Mouse (Mus musculus): ENCODE data around the gene Foxl2. TPM values are rescaled to one million over a fixed set of nuclear protein-coding genes. Genes with fewer than 3 reads are reported as not detected.

Foxl2 gene
- not detected in 2 replicates for polyA plus RNA-seq (2012; rRNA removed)

- Histone ChIP-seq H3K4me3 (ENCODE audit: control insufficient read depth, low read depth, low read length) (peak within 1 kb of the TSS; percentile 17), H3K27me3 (ENCODE audit: control insufficient read depth, insufficient read depth, low read length) (peaks cover 14% of the 10 kb centered on the region), H3K27ac (ENCODE audit: control insufficient read depth, insufficient read depth, low read depth, low read length) (no peak within 1 kb of the TSS), H3K36me3 (ENCODE audit: control insufficient read depth, insufficient read depth, low read length) (no peaks in the 10 kb centered on the region), H3K4me1 (ENCODE audit: control insufficient read depth, insufficient read depth, low read length) (peaks cover 26% of the 10 kb centered on the region)
- TF ChIP-seq POLR2A (IDR thresholded peaks at IDR 0.05; ENCODE audit: control insufficient read depth, low read depth, low read length) (no peak), CTCF (IDR thresholded peaks at IDR 0.05; ENCODE audit: control insufficient read depth, insufficient read depth, insufficient replicate concordance, low read depth, low read length) (no peak)
These were observed at the start of gene Foxl2 for GRCm38 (mm10) chr9:98955103-98955715. Foxl2 (plus strand) TSS chr9:98955288.

- Histone ChIP-seq H3K27ac (ENCODE audit: control insufficient read depth, insufficient read depth, low read depth, low read length) (no peak overlapping the region), H3K27me3 (ENCODE audit: control insufficient read depth, insufficient read depth, low read length) (no peaks in the 10 kb centered on the region), H3K4me3 (ENCODE audit: control insufficient read depth, low read depth, low read length) (no peak overlapping the region), H3K36me3 (ENCODE audit: control insufficient read depth, insufficient read depth, low read length) (no peaks in the 10 kb centered on the region), H3K4me1 (ENCODE audit: control insufficient read depth, insufficient read depth, low read length) (peaks cover 2% of the 10 kb centered on the region; the same call in 1 of the 2 replicates)
- TF ChIP-seq CTCF (IDR thresholded peaks at IDR 0.05; ENCODE audit: control insufficient read depth, insufficient read depth, insufficient replicate concordance, low read depth, low read length): no peak
- no peak for TF ChIP-seq POLR2A (IDR thresholded peaks at IDR 0.05; ENCODE audit: control insufficient read depth, low read depth, low read length)
These were observed 34.2 kb upstream of the Foxl2 start for GRCm38 (mm10) chr9:98920629-98921523.

GRCm38 (mm10) chr9:98923119-98923518, 32.0 kb upstream of the Foxl2 start:
- Histone ChIP-seq H3K4me1 (ENCODE audit: control insufficient read depth, insufficient read depth, low read length) (peaks cover 2% of the 10 kb centered on the region; the same call in 1 of the 2 replicates), H3K36me3 (ENCODE audit: control insufficient read depth, insufficient read depth, low read length) (no peaks in the 10 kb centered on the region), H3K4me3 (ENCODE audit: control insufficient read depth, low read depth, low read length) (no peak overlapping the region), H3K27me3 (ENCODE audit: control insufficient read depth, insufficient read depth, low read length) (no peaks in the 10 kb centered on the region), H3K27ac (ENCODE audit: control insufficient read depth, insufficient read depth, low read depth, low read length) (no peak overlapping the region)
- TF ChIP-seq POLR2A (IDR thresholded peaks at IDR 0.05; ENCODE audit: control insufficient read depth, low read depth, low read length) (no peak), CTCF (IDR thresholded peaks at IDR 0.05; ENCODE audit: control insufficient read depth, insufficient read depth, insufficient replicate concordance, low read depth, low read length) (no peak)

GRCm38 (mm10) chr9:98924183-98924582, 30.9 kb upstream of the Foxl2 start:
- H3K4me3 ChIP-seq (ENCODE audit: control insufficient read depth, low read depth, low read length): no peak overlapping the region

GRCm38 (mm10) chr9:98929496-98929895, 25.6 kb upstream of the Foxl2 start:
- Histone ChIP-seq H3K4me3 (ENCODE audit: control insufficient read depth, low read depth, low read length) (no peak overlapping the region), H3K27me3 (ENCODE audit: control insufficient read depth, insufficient read depth, low read length) (no peaks in the 10 kb centered on the region), H3K4me1 (ENCODE audit: control insufficient read depth, insufficient read depth, low read length) (no peaks in the 10 kb centered on the region; the same call in 1 of the 2 replicates), H3K27ac (ENCODE audit: control insufficient read depth, insufficient read depth, low read depth, low read length) (no peak overlapping the region), H3K36me3 (ENCODE audit: control insufficient read depth, insufficient read depth, low read length) (no peaks in the 10 kb centered on the region)
- peak; percentile 58; the same call in 1 of the 2 replicates for TF ChIP-seq CTCF (IDR thresholded peaks at IDR 0.05; ENCODE audit: control insufficient read depth, insufficient read depth, insufficient replicate concordance, low read depth, low read length)
- no peak for TF ChIP-seq POLR2A (IDR thresholded peaks at IDR 0.05; ENCODE audit: control insufficient read depth, low read depth, low read length)

More at GRCm38 (mm10) chr9:98924183-98924582, 30.9 kb upstream of the Foxl2 start:
- Histone ChIP-seq H3K36me3 (ENCODE audit: control insufficient read depth, insufficient read depth, low read length) (no peaks in the 10 kb centered on the region), H3K27me3 (ENCODE audit: control insufficient read depth, insufficient read depth, low read length) (no peaks in the 10 kb centered on the region), H3K27ac (ENCODE audit: control insufficient read depth, insufficient read depth, low read depth, low read length) (no peak overlapping the region), H3K4me1 (ENCODE audit: control insufficient read depth, insufficient read depth, low read length) (no peaks in the 10 kb centered on the region)
- no peak for TF ChIP-seq POLR2A (IDR thresholded peaks at IDR 0.05; ENCODE audit: control insufficient read depth, low read depth, low read length)
- TF ChIP-seq CTCF (IDR thresholded peaks at IDR 0.05; ENCODE audit: control insufficient read depth, insufficient read depth, insufficient replicate concordance, low read depth, low read length): no peak

GRCm38 (mm10) chr9:98932931-98933330, 22.2 kb upstream of the Foxl2 start:
- Histone ChIP-seq H3K27ac (ENCODE audit: control insufficient read depth, insufficient read depth, low read depth, low read length) (no peak overlapping the region), H3K36me3 (ENCODE audit: control insufficient read depth, insufficient read depth, low read length) (no peaks in the 10 kb centered on the region), H3K4me3 (ENCODE audit: control insufficient read depth, low read depth, low read length) (no peak overlapping the region), H3K4me1 (ENCODE audit: control insufficient read depth, insufficient read depth, low read length) (no peaks in the 10 kb centered on the region; the same call in 1 of the 2 replicates), H3K27me3 (ENCODE audit: control insufficient read depth, insufficient read depth, low read length) (no peaks in the 10 kb centered on the region)
- TF ChIP-seq CTCF (IDR thresholded peaks at IDR 0.05; ENCODE audit: control insufficient read depth, insufficient read depth, insufficient replicate concordance, low read depth, low read length) (no peak), POLR2A (IDR thresholded peaks at IDR 0.05; ENCODE audit: control insufficient read depth, low read depth, low read length) (no peak)

Data from testis, adult 2 months (tissue).